Mouse (Mus musculus): ENCODE results near the gene Zdhhc22. TPM values are rescaled to one million over a fixed set of nuclear protein-coding genes. Genes with fewer than 3 reads are reported as not detected.

Zdhhc22 gene
- polyA plus RNA-seq, 1 experiment from 2014 or later, result 26.9 TPM

Small RNA genes within 50 kb of the gene (microRNA-seq; reads per million reads assigned to microRNA genes)
- gene Gm25847, result not detected

Other genes with a start within 250 kb of the Zdhhc22 start
- 49.7 and 56.6 TPM in 2 replicates for gene Irf2bpl, start 105.6 kb downstream of the Zdhhc22 start, polyA plus RNA-seq (2015; fragmentation: Nextera tagmentation; extraction: Ambion mirVana)
- gene Cipc, start 43.4 kb downstream of the Zdhhc22 start, polyA plus RNA-seq (2015; fragmentation: Nextera tagmentation; extraction: Ambion mirVana), result 43.4 and 49.0 TPM in 2 replicates
- gene Tmem63c, start 30.9 kb upstream of the Zdhhc22 start, polyA plus RNA-seq (2015; fragmentation: Nextera tagmentation; extraction: Ambion mirVana), result 11.0 and 11.9 TPM in 2 replicates
- 6.5 and 7.3 TPM in 2 replicates for gene Ngb, start 112.1 kb upstream of the Zdhhc22 start, polyA plus RNA-seq (2015; fragmentation: Nextera tagmentation; extraction: Ambion mirVana)
- 26.3 and 33.8 TPM in 2 replicates for gene Gstz1, start 156.7 kb upstream of the Zdhhc22 start, polyA plus RNA-seq (2015; fragmentation: Nextera tagmentation; extraction: Ambion mirVana)
- gene Pomt2, start 157.5 kb upstream of the Zdhhc22 start, polyA plus RNA-seq (2015; fragmentation: Nextera tagmentation; extraction: Ambion mirVana), result 15.2 and 16.3 TPM in 2 replicates
- gene Samd15, start 209.3 kb upstream of the Zdhhc22 start, polyA plus RNA-seq (2015; fragmentation: Nextera tagmentation; extraction: Ambion mirVana), result 1.7 and 1.9 TPM in 2 replicates
- gene Tmed8, start 210.0 kb upstream of the Zdhhc22 start, polyA plus RNA-seq (2015; fragmentation: Nextera tagmentation; extraction: Ambion mirVana), result 4.2 and 5.0 TPM in 2 replicates
- gene Noxred1, start 248.3 kb upstream of the Zdhhc22 start, polyA plus RNA-seq (2015; fragmentation: Nextera tagmentation; extraction: Ambion mirVana), result 0.94 and 0.96 TPM in 2 replicates

All from hindbrain, embryonic 16.5 days (tissue).